Mouse (Mus musculus) left cerebral cortex, adult 18-20 months (tissue): ENCODE results near the gene Prss53. TPM values are rescaled to one million over a fixed set of nuclear protein-coding genes. Genes with fewer than 3 reads are reported as not detected.

Experiments
- total RNA-seq, 2 experiments: library from RNA; stranded (reverse); gene quantifications; 2 replicates each; pipeline ENCODE4 v1.2.3; 2021

Prss53 gene
- total RNA-seq, 2 experiments from 2014 or later, result 2.2 to 2.7 TPM

Other genes with a start within 250 kb of the Prss53 start
- gene Bcl7c, start 182.0 kb downstream of the Prss53 start, total RNA-seq, result 10 to 100 TPM; 44.6 to 46.4 TPM
- 1 to 10 TPM; 2.7 to 4.4 TPM for gene Ctf1, start 178.2 kb downstream of the Prss53 start, total RNA-seq
- gene Ctf2, start 158.8 kb downstream of the Prss53 start, total RNA-seq, result not detected
- 10 to 100 TPM; 68.8 to 74.6 TPM for gene Fbxl19, start 146.4 kb downstream of the Prss53 start, total RNA-seq
- 10 to 100 TPM; 16.8 to 20.5 TPM for gene Orai3, start 121.2 kb downstream of the Prss53 start, total RNA-seq
- gene Setd1a, start 114.3 kb downstream of the Prss53 start, total RNA-seq, result 10 to 100 TPM; 41.1 to 44.7 TPM
- 1 to 10 TPM; 5.5 to 5.6 TPM for gene Gm49388, start 105.4 kb downstream of the Prss53 start, total RNA-seq
- gene Hsd3b7, start 90.4 kb downstream of the Prss53 start, total RNA-seq, result 1 to 10 TPM; 4.7 to 5.3 TPM
- 10 to 100 TPM; 85.0 to 86.3 TPM for gene Stx4a, start 66.7 kb downstream of the Prss53 start, total RNA-seq
- gene Stx1b, start 66.4 kb downstream of the Prss53 start, total RNA-seq, result 100 to 1,000 TPM; 420 to 434 TPM
- 10 to 100 TPM; 31.0 TPM for gene Zfp646, start 14.7 kb downstream of the Prss53 start, total RNA-seq
- gene Zfp668, start 14.1 kb downstream of the Prss53 start, total RNA-seq, result 10 to 100 TPM; 19.5 to 20.5 TPM
- gene Gm21974, start 4.5 kb upstream of the Prss53 start, total RNA-seq, result not detected
- gene Vkorc1, start 4.6 kb upstream of the Prss53 start, total RNA-seq, result 10 to 100 TPM; 21.3 to 24.0 TPM
- 10 to 100 TPM; 34.3 to 39.3 TPM for gene Bckdk, start 13.1 kb upstream of the Prss53 start, total RNA-seq
- 10 to 100 TPM; 29.7 to 33.3 TPM for gene Kat8, start 21.5 kb upstream of the Prss53 start, total RNA-seq
- under 1 TPM; 0.40 to 0.42 TPM for gene Prss8, start 39.1 kb upstream of the Prss53 start, total RNA-seq
- gene Prss36, start 55.8 kb upstream of the Prss53 start, total RNA-seq, result 1 to 10 TPM; 7.9 to 8.2 TPM
- gene Fus, start 76.5 kb upstream of the Prss53 start, total RNA-seq, result 100 to 1,000 TPM; 268 to 293 TPM
- 1 to 10 TPM; 2.9 to 4.5 TPM for gene Pycard, start 102.9 kb upstream of the Prss53 start, total RNA-seq
- gene Trim72, start 113.0 kb upstream of the Prss53 start, total RNA-seq, result under 1 TPM; 0.66 to 0.72 TPM
- 10 to 100 TPM in 1 of 2 experiments, 1 to 10 TPM in 1; 9.1 to 10.2 TPM for gene Itgam, start 171.7 kb upstream of the Prss53 start, total RNA-seq
- gene Gm49368, start 171.7 kb upstream of the Prss53 start, total RNA-seq, result not detected
- under 1 TPM; 0.23 to 0.40 TPM for gene Itgax, start 238.6 kb upstream of the Prss53 start, total RNA-seq